Mouse (Mus musculus) liver, adult 2 months (tissue): ENCODE results near the gene Nol10.

Source experiments
- CTCF ChIP-seq: fragments of 200-500 bp; IDR thresholded peaks from 2 replicates; pipeline ENCODE4 v1.5.1; 2011; ENCODE audit warnings: low read depth, low read length, control low read depth
- POLR2A ChIP-seq: fragments of 200-500 bp; IDR thresholded peaks from 2 replicates; pipeline ENCODE4 v1.6.1; 2011; ENCODE audit warnings: low read length, control low read depth; ENCODE audit not compliant: insufficient read depth; ENCODE audit errors: extremely low read depth

GRCm38 (mm10) chr12:17469869-17470268, 121.6 kb downstream of the Nol10 start:
- TF ChIP-seq POLR2A, result no peak
- TF ChIP-seq CTCF, result no peak
